Mouse (Mus musculus) thymus, postnatal 14 days (tissue): Measurements from ENCODE around the gene Zfp975.
A peak's percentile ranks its signal among the peaks of the same experiment; 100 is the strongest.
"Not testable (repeated sequence)": the region's sequence is repeated elsewhere in the genome, so short reads cannot be mapped to it uniquely, and the experiment has no call there.

Experiments used
- DNase-seq: peaks from one replicate; pipeline ENCODE4 v3.0.0; 2021

Gene Zfp975

GRCm38 (mm10) chr7:42692362-42693158 lies at the start of gene Zfp975:
Gene Zfp975, minus strand, starts transcription at chr7:42692742.
- peak; percentile 69 for DNase-seq

DNA sequence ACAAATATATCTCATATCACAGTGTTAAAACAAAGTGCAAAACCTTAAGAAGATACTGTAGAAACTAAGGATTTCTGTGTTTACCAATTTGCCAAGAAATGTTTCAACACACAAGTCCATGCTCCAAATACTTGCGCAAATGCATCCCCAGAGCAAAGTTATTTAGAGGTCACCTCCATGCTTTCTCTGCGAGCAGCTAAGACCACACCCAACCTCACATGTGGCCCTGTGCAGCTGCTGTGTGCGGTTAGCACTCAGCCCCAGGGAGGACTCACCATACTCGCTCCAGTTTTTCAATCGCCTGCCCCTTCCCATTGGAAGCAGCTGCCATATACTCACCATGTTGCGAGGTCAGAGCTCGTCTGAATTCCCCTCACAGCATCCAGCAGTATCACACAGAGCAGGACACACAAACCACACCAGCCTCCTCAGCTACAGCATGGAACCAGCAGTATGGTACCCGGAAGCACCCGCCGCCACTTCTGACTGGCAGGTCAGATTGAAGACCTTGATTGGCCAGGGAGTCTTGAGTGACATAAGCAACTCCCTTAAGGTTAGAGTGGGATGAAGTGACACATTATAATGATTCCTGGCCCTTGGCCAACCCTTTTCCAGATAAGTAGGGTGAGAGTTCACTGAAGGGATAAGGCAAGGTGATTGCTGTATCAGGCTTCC lies 46.1 kb upstream of the Zfp975 start:
- DNase-seq, result no peak

GRCm38 (mm10) chr7:42726917-42727316 lies 34.4 kb upstream of the Zfp975 start, which contains the start of gene Gm17067:
Gene Gm17067, minus strand, starts transcription at chr7:42727017.
- DNase-seq, result not testable (repeated sequence)

DNA sequence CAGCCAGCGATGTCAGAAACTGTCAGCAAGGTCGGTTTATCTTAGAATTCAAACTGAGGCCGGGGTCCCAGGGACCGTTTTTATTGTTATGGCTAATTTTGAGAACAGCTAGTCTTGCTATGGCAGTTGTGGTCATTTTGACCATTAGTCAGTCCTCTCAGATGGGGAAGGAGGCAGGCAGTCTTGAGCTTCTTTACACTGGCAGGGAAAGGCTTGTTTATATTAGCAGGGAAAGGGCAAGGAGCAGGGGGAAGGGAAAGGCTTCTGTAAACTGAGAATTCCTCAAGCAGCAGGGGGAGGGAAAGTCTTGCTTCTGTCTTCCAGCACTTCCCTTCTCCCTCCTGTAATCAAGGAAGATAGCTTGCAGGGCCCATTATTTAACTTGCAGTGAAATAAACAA lies 709 bp upstream of the Zfp975 start:
- DNase-seq, result not testable (repeated sequence)

- not testable (repeated sequence) for DNase-seq
Observed at GRCm38 (mm10) chr7:42680081-42680480, 12.5 kb downstream of the Zfp975 start.

DNA sequence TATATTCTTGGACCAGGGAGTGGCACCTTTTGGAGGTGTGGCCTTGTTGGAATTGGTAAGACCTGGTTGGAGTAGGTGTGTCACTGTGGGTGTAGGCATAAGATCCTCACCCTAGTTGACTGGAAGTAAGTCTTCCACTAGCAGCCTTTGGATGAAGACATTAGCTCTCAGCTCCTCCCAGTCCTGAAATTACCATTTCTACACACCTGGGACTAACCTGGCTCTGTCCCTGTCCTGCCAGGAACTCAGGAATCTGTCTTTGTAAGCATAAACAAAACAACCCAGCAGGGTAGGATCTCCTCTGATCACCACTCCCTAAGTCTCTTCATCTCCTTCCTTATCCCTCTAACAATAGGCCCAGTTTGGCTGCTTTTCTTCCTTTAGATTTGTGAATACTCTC lies 12.9 kb downstream of the Zfp975 start:
- DNase-seq, result not testable (repeated sequence)

DNA sequence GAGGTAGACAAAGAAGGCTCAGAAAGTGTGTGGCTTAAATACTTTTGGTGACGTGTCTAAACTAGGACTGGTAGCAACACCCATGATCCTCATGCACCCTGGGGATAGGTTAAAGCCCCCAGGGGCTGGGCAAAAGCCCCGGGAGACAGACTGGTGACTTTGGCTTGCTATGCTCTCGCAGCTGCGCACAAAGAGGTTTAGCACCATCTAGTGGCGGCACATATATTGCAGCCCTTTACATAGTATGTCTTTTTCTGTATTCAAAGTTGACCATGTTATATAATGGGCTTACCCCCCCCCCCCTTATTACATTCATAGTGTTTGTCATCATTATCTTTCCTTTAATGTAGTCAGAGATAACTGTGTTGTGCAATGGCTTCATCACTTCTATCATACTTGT lies 32.4 kb downstream of the Zfp975 start:
- DNase-seq, result peak; percentile 24

DNA sequence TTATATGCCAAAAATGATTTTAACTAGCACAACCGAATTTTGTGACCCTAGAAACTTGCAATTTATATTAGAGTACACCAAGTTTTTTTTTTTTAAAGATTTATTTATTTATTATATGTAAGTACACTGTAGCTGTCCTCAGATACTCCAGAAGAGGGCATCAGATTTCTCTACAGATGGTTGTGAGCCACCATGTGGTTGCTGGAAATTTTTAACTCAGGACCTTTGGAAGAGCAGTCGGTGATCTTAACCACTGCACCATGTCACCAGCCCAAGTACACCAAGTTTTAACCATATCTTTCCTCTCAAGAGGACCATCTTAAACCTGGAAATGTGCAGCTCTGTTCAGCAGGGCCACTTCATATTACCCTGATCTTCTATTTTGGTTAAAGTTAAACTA lies 37.3 kb downstream of the Zfp975 start:
- not testable (repeated sequence) for DNase-seq

- DNase-seq, result not testable (repeated sequence)
Observed at GRCm38 (mm10) chr7:42643120-42643620, 49.4 kb downstream of the Zfp975 start.

DNA sequence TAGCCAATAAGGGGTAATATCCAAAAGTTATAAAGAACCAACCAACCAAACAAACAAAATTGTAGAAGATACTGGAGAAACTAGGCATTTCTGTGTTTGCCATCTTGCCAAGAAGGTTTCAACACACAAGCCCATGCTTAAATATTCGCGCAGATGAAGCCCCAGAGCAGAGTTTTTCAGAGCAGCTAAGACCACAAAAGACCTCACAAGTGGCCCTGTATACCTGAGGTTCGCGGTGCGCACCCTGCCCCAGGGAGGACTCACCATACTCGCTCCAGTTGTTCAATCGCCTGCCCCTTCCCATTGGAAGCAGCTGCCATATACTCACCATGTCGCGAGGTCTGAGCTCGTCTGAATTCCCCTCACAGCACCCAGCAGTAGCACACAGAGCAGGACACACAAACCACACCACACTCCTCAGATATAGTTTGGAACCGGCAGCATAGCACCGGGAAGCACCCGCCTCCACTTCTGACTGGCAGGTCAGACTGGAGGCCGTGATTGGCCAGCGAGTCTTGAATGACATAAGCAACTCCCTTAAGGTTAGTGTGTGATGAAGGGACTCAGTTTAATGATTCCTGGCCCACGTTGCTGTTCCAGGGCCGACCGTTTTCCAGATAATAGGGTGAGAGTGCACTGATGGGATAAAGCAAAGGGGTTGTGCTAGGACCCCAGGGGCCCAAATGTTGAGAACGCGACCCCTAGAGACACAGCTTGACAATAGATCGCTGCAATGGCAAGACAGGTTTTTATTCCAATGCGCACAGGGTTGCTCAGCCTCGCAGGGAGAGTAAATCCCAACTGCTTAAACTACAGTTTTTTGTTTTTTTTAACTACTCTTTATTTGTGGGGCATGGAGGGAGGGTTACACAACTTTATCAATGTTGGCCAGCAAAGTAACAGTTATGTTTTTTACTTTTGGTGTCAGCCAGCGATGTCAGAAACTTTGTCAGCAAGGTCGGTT lies 50.1 kb downstream of the Zfp975 start, which contains the start of gene Zfp976:
TSS of gene Zfp976 (minus strand) at position 437 of the 964 bp plus-strand sequence.
- DNase-seq, result peak; percentile 29

DNA sequence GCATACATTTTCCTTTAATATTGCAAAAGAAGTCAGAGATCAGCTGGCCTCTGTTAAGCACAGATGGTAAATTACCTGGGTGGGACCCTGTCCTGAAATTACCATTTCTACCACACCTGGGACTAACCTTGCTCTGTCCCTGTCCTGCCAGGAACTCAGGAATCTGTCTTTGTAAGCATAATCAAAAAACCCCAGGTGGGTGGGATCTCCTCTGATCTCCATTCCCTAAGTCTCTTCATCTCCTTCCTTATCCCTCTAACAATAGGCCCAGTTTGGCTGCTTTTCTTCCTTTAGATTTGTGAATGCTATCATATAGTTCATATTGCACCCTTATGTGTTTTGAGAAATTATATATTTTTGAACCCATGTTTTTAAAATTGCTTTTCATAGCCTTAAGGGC lies 61.5 kb downstream of the Zfp975 start:
- not testable (repeated sequence) for DNase-seq
